Mouse (Mus musculus) thymus, postnatal 0 days (tissue): ENCODE measurements around the gene Rgs6. TPM values are rescaled to one million over a fixed set of nuclear protein-coding genes. Genes with fewer than 3 reads are reported as not detected.

Experiments
- DNase-seq: peaks from one replicate; pipeline ENCODE4 v3.0.0-alpha.2; 2015; ENCODE audit warnings: low spot score
- polyA plus RNA-seq: library from polyadenylated mRNA; unstranded; fragments of >200 nt; fragmentation: Nextera tagmentation; extraction: Ambion mirVana; gene quantifications from 2 replicates; pipeline ENCODE4 v1.2.1, GENCODE M21; 2015

The Rgs6 gene
- polyA plus RNA-seq, 1 experiment from 2014 or later = not detected

- DNase-seq = no peak
Observed at GRCm38 (mm10) chr12:83126923-83127322, 538.8 kb downstream of the Rgs6 start.

GRCm38 (mm10) chr12:83127955-83128354 lies 539.9 kb downstream of the Rgs6 start:
- no peak for DNase-seq

GRCm38 (mm10) chr12:83128606-83129005 lies 540.5 kb downstream of the Rgs6 start:
- DNase-seq = no peak

- no peak for DNase-seq
Observed at GRCm38 (mm10) chr12:83131405-83131804, 543.3 kb downstream of the Rgs6 start.

- no peak for DNase-seq
Observed at GRCm38 (mm10) chr12:83133827-83134226, 545.7 kb downstream of the Rgs6 start.

GRCm38 (mm10) chr12:83136031-83136430 lies 547.9 kb downstream of the Rgs6 start:
- DNase-seq = no peak

- DNase-seq = no peak
Observed at GRCm38 (mm10) chr12:83136460-83136859, 548.4 kb downstream of the Rgs6 start.

GRCm38 (mm10) chr12:83137001-83137400 lies 548.9 kb downstream of the Rgs6 start:
- no peak for DNase-seq

GRCm38 (mm10) chr12:83141164-83141563 lies 553.1 kb downstream of the Rgs6 start:
- DNase-seq = no peak

- no peak for DNase-seq
Observed at GRCm38 (mm10) chr12:83142507-83142906, 554.4 kb downstream of the Rgs6 start.

GRCm38 (mm10) chr12:83143071-83143470 lies 555.0 kb downstream of the Rgs6 start:
- no peak for DNase-seq

- DNase-seq = no peak
Observed at GRCm38 (mm10) chr12:83143574-83143973, 555.5 kb downstream of the Rgs6 start.

GRCm38 (mm10) chr12:83145074-83145473 lies 557.0 kb downstream of the Rgs6 start:
- no peak for DNase-seq

- no peak for DNase-seq
Observed at GRCm38 (mm10) chr12:83145902-83146301, 557.8 kb downstream of the Rgs6 start.

GRCm38 (mm10) chr12:83146917-83147316 lies 558.8 kb downstream of the Rgs6 start:
- no peak for DNase-seq

- DNase-seq = no peak
Observed at GRCm38 (mm10) chr12:83150030-83150429, 561.9 kb downstream of the Rgs6 start.

GRCm38 (mm10) chr12:83150813-83151212 lies 562.7 kb downstream of the Rgs6 start:
- DNase-seq = no peak

GRCm38 (mm10) chr12:83151474-83151873 lies 563.4 kb downstream of the Rgs6 start:
- no peak for DNase-seq

GRCm38 (mm10) chr12:83160211-83160610 lies 572.1 kb downstream of the Rgs6 start:
- DNase-seq = no peak

- DNase-seq = no peak
Observed at GRCm38 (mm10) chr12:83160700-83161099, 572.6 kb downstream of the Rgs6 start.

GRCm38 (mm10) chr12:83163721-83164120 lies 575.6 kb downstream of the Rgs6 start:
- DNase-seq = no peak

- DNase-seq = no peak
Observed at GRCm38 (mm10) chr12:83165058-83165457, 577.0 kb downstream of the Rgs6 start.

- no peak for DNase-seq
Observed at GRCm38 (mm10) chr12:83168310-83168709, 580.2 kb downstream of the Rgs6 start.
